ENCODE assay signal across 9 mouse cellular contexts in the genomic region with DNA sequence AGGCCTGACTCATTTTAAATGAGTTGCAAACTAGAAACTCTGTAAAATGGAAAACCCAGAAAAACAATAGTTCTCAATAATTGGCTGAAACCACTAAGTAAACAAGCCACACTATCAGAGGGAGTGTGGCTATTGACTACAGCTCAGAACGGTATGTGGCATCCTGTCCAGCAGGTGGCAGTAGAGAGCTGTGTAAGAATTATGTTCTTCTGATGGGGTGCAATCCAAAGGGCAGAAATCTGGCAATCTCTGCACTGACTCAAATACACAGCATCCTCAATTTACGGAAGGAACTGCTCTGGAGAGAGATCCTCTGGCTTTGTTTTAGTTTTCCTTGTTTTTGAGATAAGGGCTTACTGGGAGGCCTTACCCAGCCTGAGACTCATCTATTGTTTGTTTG. TPM values are rescaled to one million over a fixed set of nuclear protein-coding genes. Genes with fewer than 3 reads are reported as not detected.
DNase-seq lines count a peak whose midpoint lies in the region; ATAC-seq and TF ChIP-seq lines count a peak whose summit lies in the region.
"Had no signal": no experiment of that assay in that cellular context is flagged by ENCODE, and none has a peak within 500 bp of the region (broad histone marks: within the 10 kb centered on the region; RNA-seq: fewer than 3 reads in every experiment).

No protein-coding gene starts in this region.

- H3K27ac ChIP-seq in embryonic facial prominence, embryonic 10.5 days (replicated peaks) = no peak overlapping the region
- no peak overlapping the region for H3K27ac ChIP-seq in liver, embryonic 16.5 days (ENCODE audit: low read length)
- H3K27ac ChIP-seq in thymus, adult 2 months (ENCODE audit: control insufficient read depth, insufficient read depth, low read length) = no peak overlapping the region
- H3K27ac ChIP-seq: limb, embryonic 12.5 days had no signal

- no peak for TF ChIP-seq CTCF in thymus, adult 2 months (IDR thresholded peaks at IDR 0.05; ENCODE audit: borderline replicate concordance, control insufficient read depth, extremely low read depth, insufficient read depth, low read length, poor library complexity)

- WGBS in embryonic facial prominence, embryonic 10.5 days = 13% methylated on average over 2 of the region's 2 CpGs
- WGBS in liver, embryonic 16.5 days (ENCODE audit: insufficient replicate concordance) = 0% methylated on average over 2 of the region's 2 CpGs
- 4% methylated on average over 2 of the region's 2 CpGs for WGBS in thymus, adult 2 months

- H3K27me3 ChIP-seq in embryonic facial prominence, embryonic 10.5 days (replicated peaks; ENCODE audit: low read depth, poor library complexity, severe bottlenecking) = no peaks in the 10 kb centered on the region; the same call in 1 of the 2 replicates
- no peaks in the 10 kb centered on the region for H3K27me3 ChIP-seq in liver, embryonic 16.5 days (ENCODE audit: control insufficient read depth, insufficient read depth, low read depth, low read length)
- H3K27me3 ChIP-seq in thymus, adult 2 months (ENCODE audit: control insufficient read depth, insufficient read depth, low read length) = no peaks in the 10 kb centered on the region
- H3K27me3 ChIP-seq: limb, embryonic 12.5 days had no signal

- peak; percentile 83 for DNase-seq in CD4-positive helper T cell, adult 2 months (ENCODE audit: low read depth, low spot score)
- peak; percentile 85 for DNase-seq in adrenal gland, postnatal 25 days
- peak; percentile 85 for DNase-seq in embryonic facial prominence, embryonic 10.5 days (ENCODE audit: low spot score)
- peak; percentile 90 to 92 for DNase-seq in heart, adult 9 months (ENCODE audit: low spot score in 2 of 2)
- DNase-seq in kidney, postnatal 10 days = peak; percentile 93
- peak; percentile 84 for DNase-seq in thymus, adult 2 months

- no peaks in the 10 kb centered on the region for H3K4me1 ChIP-seq in embryonic facial prominence, embryonic 10.5 days
- H3K4me1 ChIP-seq in liver, embryonic 16.5 days (ENCODE audit: control insufficient read depth, low read depth, low read length) = no peaks in the 10 kb centered on the region
- no peaks in the 10 kb centered on the region; the same call in 1 of the 2 replicates for H3K4me1 ChIP-seq in thymus, adult 2 months (replicated peaks; ENCODE audit: control insufficient read depth, insufficient read depth, low read length)
- H3K4me1 ChIP-seq: limb, embryonic 12.5 days had no signal

- H3K36me3 ChIP-seq in embryonic facial prominence, embryonic 10.5 days (replicated peaks) = no peaks in the 10 kb centered on the region
- no peaks in the 10 kb centered on the region for H3K36me3 ChIP-seq in liver, embryonic 16.5 days (ENCODE audit: control insufficient read depth, insufficient read depth)
- no peaks in the 10 kb centered on the region for H3K36me3 ChIP-seq in thymus, adult 2 months (ENCODE audit: control insufficient read depth, insufficient read depth, low read length)
- H3K36me3 ChIP-seq: limb, embryonic 12.5 days had no signal

- no peak for TF ChIP-seq POLR2A in thymus, adult 2 months (IDR thresholded peaks at IDR 0.05; ENCODE audit: control insufficient read depth, extremely low read depth, insufficient read depth, low read length, poor library complexity)

- H3K4me3 ChIP-seq in embryonic facial prominence, embryonic 10.5 days = no peak overlapping the region
- H3K4me3 ChIP-seq in liver, embryonic 16.5 days (ENCODE audit: low read depth, low read length) = no peak overlapping the region
- H3K4me3 ChIP-seq in thymus, adult 2 months (ENCODE audit: control insufficient read depth, insufficient read depth, low read length) = no peak overlapping the region
- H3K4me3 ChIP-seq: limb, embryonic 12.5 days had no signal

- H3K9ac ChIP-seq in liver, embryonic 16.5 days (ENCODE audit: low read depth, low read length) = no peak overlapping the region
- H3K9ac ChIP-seq: limb, embryonic 12.5 days had no signal

- H3K4me2 ChIP-seq in liver, embryonic 16.5 days (ENCODE audit: low read depth, low read length) = no peak overlapping the region
- H3K4me2 ChIP-seq: limb, embryonic 12.5 days had no signal

- no peaks in the 10 kb centered on the region for H3K9me3 ChIP-seq in embryonic facial prominence, embryonic 10.5 days
- no peaks in the 10 kb centered on the region for H3K9me3 ChIP-seq in liver, embryonic 16.5 days (replicated peaks; ENCODE audit: control insufficient read depth, low read length)
- H3K9me3 ChIP-seq: limb, embryonic 12.5 days had no signal

- ATAC-seq in liver, embryonic 16.5 days (ENCODE audit: low read depth) = peak; percentile 41; the same call in 1 of the 2 replicates
- ATAC-seq in neutrophil, adult 5-6 weeks (ENCODE audit: extremely low read depth, insufficient number of reproducible peaks, low FRiP score, poor library complexity, severe bottlenecking) = peak; percentile 89

RNA-seq across cellular contexts. Expression of a gene that starts 15.9 kb away (rescaled TPM):
- 1.2 TPM in 1 of 2 replicates, not detected in the other for total RNA-seq in adrenal gland, postnatal 25 days (2021)
- polyA plus RNA-seq in embryonic facial prominence, embryonic 10.5 days (2016; fragmentation: Nextera tagmentation; extraction: Ambion mirVana) = 0.42 and 0.67 TPM in 2 replicates
- polyA plus RNA-seq in liver, embryonic 16.5 days (2015; fragmentation: Nextera tagmentation; extraction: Ambion mirVana) = 0.39 TPM in 2 replicates
- 1.0 and 2.3 TPM in 2 replicates for total RNA-seq in neutrophil, adult 5-6 weeks (2017)
- polyA plus RNA-seq in thymus, adult 2 months (2012; rRNA removed) = 0.19 and 0.28 TPM in 2 replicates

RNA-seq across cellular contexts. Expression of a gene that starts 59.2 kb away (rescaled TPM):
- 5.1 and 5.5 TPM in 2 replicates for total RNA-seq in adrenal gland, postnatal 25 days (2021)
- polyA plus RNA-seq in embryonic facial prominence, embryonic 10.5 days (2016; fragmentation: Nextera tagmentation; extraction: Ambion mirVana) = 14.0 and 16.0 TPM in 2 replicates
- 0.19 and 0.36 TPM in 2 replicates for polyA plus RNA-seq in liver, embryonic 16.5 days (2015; fragmentation: Nextera tagmentation; extraction: Ambion mirVana)
- total RNA-seq in neutrophil, adult 5-6 weeks (2017) = 0.47 and 1.2 TPM in 2 replicates
- polyA plus RNA-seq in thymus, adult 2 months (2012; rRNA removed) = 4.7 and 6.2 TPM in 2 replicates
